Mouse (Mus musculus) cerebellum, postnatal 36 days (tissue): ENCODE measurements around the gene Gse1.
A peak's percentile ranks its signal among the peaks of the same experiment; 100 is the strongest.

ENCODE experiments used
- DNase-seq, 2 experiments: peaks; one replicate each; pipeline ENCODE4 v3.0.0; 2021 to 2022; ENCODE audit warnings: mixed read lengths in 2 of 2

Gse1 gene

GRCm38 (mm10) chr8:120520707-120521590, 292.7 kb downstream of the Gse1 start:
- peak; percentile 79 to 82 for DNase-seq

- DNase-seq: no peak
Observed at GRCm38 (mm10) chr8:120521591-120521965, 293.3 kb downstream of the Gse1 start.

- DNase-seq: no peak
Observed at GRCm38 (mm10) chr8:120523641-120524040, 295.4 kb downstream of the Gse1 start.

- no peak for DNase-seq
Observed at GRCm38 (mm10) chr8:120525135-120525534, 296.9 kb downstream of the Gse1 start.

- DNase-seq: no peak
Observed at GRCm38 (mm10) chr8:120525832-120526231, 297.6 kb downstream of the Gse1 start.

GRCm38 (mm10) chr8:120526577-120526976, 298.3 kb downstream of the Gse1 start:
- no peak for DNase-seq

GRCm38 (mm10) chr8:120528332-120528731, 300.1 kb downstream of the Gse1 start:
- no peak for DNase-seq

- no peak for DNase-seq
Observed at GRCm38 (mm10) chr8:120529226-120529625, 301.0 kb downstream of the Gse1 start.

GRCm38 (mm10) chr8:120530954-120531656, 302.8 kb downstream of the Gse1 start:
- no peak for DNase-seq

- no peak for DNase-seq
Observed at GRCm38 (mm10) chr8:120531775-120532516, 303.7 kb downstream of the Gse1 start.

- no peak for DNase-seq
Observed at GRCm38 (mm10) chr8:120532517-120533215, 304.4 kb downstream of the Gse1 start.

GRCm38 (mm10) chr8:120533380-120533779, 305.1 kb downstream of the Gse1 start:
- no peak for DNase-seq

- peak in 1 of 2 experiments; percentile 17 for DNase-seq
Observed at GRCm38 (mm10) chr8:120534080-120534479, 305.8 kb downstream of the Gse1 start.

GRCm38 (mm10) chr8:120534504-120535368, 306.5 kb downstream of the Gse1 start:
- peak; percentile 90 to 91 for DNase-seq

GRCm38 (mm10) chr8:120535452-120536305, 307.4 kb downstream of the Gse1 start:
- DNase-seq: peak; percentile 80 to 88

GRCm38 (mm10) chr8:120536306-120537206, 308.3 kb downstream of the Gse1 start:
- peak in 1 of 2 experiments; percentile 52 for DNase-seq

GRCm38 (mm10) chr8:120537207-120537817, 309.1 kb downstream of the Gse1 start:
- peak; percentile 78 to 85 for DNase-seq

- peak; percentile 79 to 83 for DNase-seq
Observed at GRCm38 (mm10) chr8:120537818-120538396, 309.7 kb downstream of the Gse1 start.
